17 mouse cellular contexts compared by ENCODE assay signal in genomic region chr19:56198474-56199236, GRCm38 (mm10).
DNase-seq lines count a peak whose midpoint lies in the region; ATAC-seq lines count a peak whose summit lies in the region.
"Had no signal": no experiment of that assay in that cellular context is flagged by ENCODE, and none has a peak within 500 bp of the region (broad histone marks: within the 10 kb centered on the region; RNA-seq: fewer than 3 reads in every experiment).

No protein-coding gene starts in this region.

- no peak overlapping the region for H3K4me2 ChIP-seq in kidney, embryonic 14.5 days (replicated peaks; ENCODE audit: low read depth, low read length)
- H3K4me2 ChIP-seq in heart, embryonic 16.5 days (ENCODE audit: low read depth, low read length), result no peak overlapping the region
- H3K4me2 ChIP-seq: embryonic facial prominence, embryonic 15.5 days; forebrain, embryonic 12.5 days; midbrain, embryonic 15.5 days had no signal

- ATAC-seq in kidney, embryonic 14.5 days (ENCODE audit: low FRiP score, low TSS enrichment), result no peak
- no peak for ATAC-seq in heart, embryonic 16.5 days (replicated peaks; ENCODE audit: extremely low read depth, insufficient read depth, low FRiP score)
- ATAC-seq: CD4-positive, CD25-positive, alpha-beta regulatory T cell, adult 4 months; midbrain, embryonic 15.5 days had no signal

- no peaks in the 10 kb centered on the region for H3K36me3 ChIP-seq in kidney, embryonic 14.5 days (ENCODE audit: control insufficient read depth, insufficient read depth, low read length)
- no peaks in the 10 kb centered on the region for H3K36me3 ChIP-seq in heart, embryonic 16.5 days (ENCODE audit: control insufficient read depth, insufficient read depth)
- H3K36me3 ChIP-seq in limb, embryonic 10.5 days, result no peaks in the 10 kb centered on the region
- H3K36me3 ChIP-seq: embryonic facial prominence, embryonic 15.5 days; forebrain, embryonic 12.5 days; midbrain, embryonic 15.5 days had no signal

- H3K27ac ChIP-seq in kidney, embryonic 14.5 days (ENCODE audit: low read depth, low read length), result no peak overlapping the region
- 0 out of 2 replicates have a peak overlapping the region, but pooled peaks have one; percentile 16 for H3K27ac ChIP-seq in heart, embryonic 16.5 days (ENCODE audit: low read length)
- peak overlapping the region; percentile 75 for H3K27ac ChIP-seq in limb, embryonic 10.5 days
- H3K27ac ChIP-seq: embryonic facial prominence, embryonic 15.5 days; forebrain, embryonic 12.5 days; layer of hippocampus, adult 2 months; midbrain, embryonic 15.5 days had no signal

- H3K27me3 ChIP-seq in kidney, embryonic 14.5 days (ENCODE audit: control insufficient read depth, insufficient read depth, low read length), result no peaks in the 10 kb centered on the region
- 0 out of 2 replicates have a peak, but pooled peaks cover 3% of the 10 kb centered on the region for H3K27me3 ChIP-seq in heart, embryonic 16.5 days (ENCODE audit: control insufficient read depth, insufficient read depth, low read length)
- H3K27me3 ChIP-seq in limb, embryonic 10.5 days (ENCODE audit: low read depth, poor library complexity, severe bottlenecking), result peaks cover 21% of the 10 kb centered on the region; the same call in 1 of the 2 replicates
- H3K27me3 ChIP-seq: embryonic facial prominence, embryonic 15.5 days; midbrain, embryonic 15.5 days had no signal

- H3K4me3 ChIP-seq in kidney, embryonic 14.5 days (ENCODE audit: low read length), result no peak overlapping the region
- H3K4me3 ChIP-seq in heart, embryonic 16.5 days (ENCODE audit: low read length), result no peak overlapping the region
- no peak overlapping the region for H3K4me3 ChIP-seq in limb, embryonic 10.5 days
- H3K4me3 ChIP-seq: embryonic facial prominence, embryonic 15.5 days; forebrain, embryonic 12.5 days; layer of hippocampus, adult 2 months; midbrain, embryonic 15.5 days had no signal

- DNase-seq in kidney, postnatal 10 days, result peak; percentile 34
- no peak for DNase-seq in limb, embryonic 10.5 days (ENCODE audit: low spot score)
- peak; percentile 14 for DNase-seq in skeletal muscle tissue, adult 2 months (ENCODE audit: low read depth, low spot score)
- DNase-seq in cerebellum, postnatal 4 days (ENCODE audit: low spot score in 2 of 2), result no peak
- DNase-seq in right cerebral cortex, postnatal 36 days (ENCODE audit: low spot score in 2 of 2), result no peak
- DNase-seq: adrenal gland, postnatal 10 days; cerebellum, adult 18-20 months; kidney, adult 9 months; liver; right cerebral cortex, postnatal 14 days had no signal

- WGBS in kidney, embryonic 14.5 days, result 80% methylated on average over 15 of the region's 15 CpGs
- 69% methylated on average over 15 of the region's 15 CpGs for WGBS in heart, embryonic 16.5 days
- WGBS in limb, embryonic 10.5 days, result 90% methylated on average over 15 of the region's 15 CpGs

- H3K9ac ChIP-seq in kidney, embryonic 14.5 days (ENCODE audit: low read depth, low read length), result no peak overlapping the region
- H3K9ac ChIP-seq in heart, embryonic 16.5 days (ENCODE audit: low read length), result no peak overlapping the region
- H3K9ac ChIP-seq: embryonic facial prominence, embryonic 15.5 days; forebrain, embryonic 12.5 days; midbrain, embryonic 15.5 days had no signal

- H3K4me1 ChIP-seq in kidney, embryonic 14.5 days (ENCODE audit: control insufficient read depth, insufficient read depth, low read length), result peaks cover 13% of the 10 kb centered on the region; the same call in 1 of the 2 replicates
- no peaks in the 10 kb centered on the region for H3K4me1 ChIP-seq in heart, embryonic 16.5 days (ENCODE audit: control insufficient read depth, insufficient read depth, low read length)
- peaks cover 61% of the 10 kb centered on the region for H3K4me1 ChIP-seq in limb, embryonic 10.5 days
- H3K4me1 ChIP-seq: embryonic facial prominence, embryonic 15.5 days had no signal

- no peaks in the 10 kb centered on the region for H3K9me3 ChIP-seq in kidney, embryonic 14.5 days (ENCODE audit: control insufficient read depth, low read length)
- no peaks in the 10 kb centered on the region for H3K9me3 ChIP-seq in heart, embryonic 16.5 days (replicated peaks; ENCODE audit: control insufficient read depth, low read length)
- H3K9me3 ChIP-seq in limb, embryonic 10.5 days (replicated peaks), result no peaks in the 10 kb centered on the region
- H3K9me3 ChIP-seq: embryonic facial prominence, embryonic 15.5 days; forebrain, embryonic 12.5 days; midbrain, embryonic 15.5 days had no signal

Comparison
In these comparisons a context has a peak if more than half of its experiments do, and no peak if none do; other contexts are left out.
1. DNase-seq: peak in kidney, postnatal 10 days (single experiment) and skeletal muscle tissue, adult 2 months (single experiment); none in limb, embryonic 10.5 days (single experiment), cerebellum, postnatal 4 days (0 of 2) and right cerebral cortex, postnatal 36 days (0 of 2).